Mouse (Mus musculus): Measurements from ENCODE around the gene Cacnb2. TPM values are rescaled to one million over a fixed set of nuclear protein-coding genes. Genes with fewer than 3 reads are reported as not detected.

Cacnb2 gene
- polyA plus RNA-seq, 1 experiment from 2014 or later = 0.38 TPM

DNA sequence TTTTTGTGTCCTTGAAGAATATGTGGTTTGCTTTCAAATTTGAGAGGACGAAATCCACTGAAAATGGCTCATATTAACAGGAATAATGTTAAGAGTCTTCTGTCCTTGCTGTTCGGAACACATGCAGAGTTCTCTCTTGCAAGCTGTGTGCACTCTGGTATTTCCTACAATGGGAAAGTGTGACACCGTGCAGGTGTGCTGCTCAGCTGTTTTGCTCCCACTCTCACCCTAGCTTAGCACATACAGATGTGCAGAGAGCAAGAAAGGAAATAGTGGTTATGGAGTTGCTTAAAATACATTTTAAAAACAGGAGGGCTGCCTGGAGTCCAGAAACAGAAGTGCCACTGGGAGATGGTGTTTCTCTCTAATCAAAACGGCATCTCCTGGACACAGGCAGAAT is 386.5 kb downstream of the Cacnb2 start:
- Histone ChIP-seq H3K4me3 (replicated peaks) (no peak overlapping the region), H3K4me1 (replicated peaks) (no peaks in the 10 kb centered on the region), H3K9me3 (replicated peaks) (no peaks in the 10 kb centered on the region), H3K36me3 (replicated peaks) (no peaks in the 10 kb centered on the region), H3K27me3 (no peaks in the 10 kb centered on the region), H3K9ac (no peak overlapping the region), H3K4me2 (no peak overlapping the region), H3K27ac (replicated peaks) (no peak overlapping the region)
- ATAC-seq (ENCODE audit: insufficient read depth) = no peak
- WGBS (ENCODE audit: insufficient replicate concordance) = 60% methylated on average over 4 of the region's 4 CpGs

DNA sequence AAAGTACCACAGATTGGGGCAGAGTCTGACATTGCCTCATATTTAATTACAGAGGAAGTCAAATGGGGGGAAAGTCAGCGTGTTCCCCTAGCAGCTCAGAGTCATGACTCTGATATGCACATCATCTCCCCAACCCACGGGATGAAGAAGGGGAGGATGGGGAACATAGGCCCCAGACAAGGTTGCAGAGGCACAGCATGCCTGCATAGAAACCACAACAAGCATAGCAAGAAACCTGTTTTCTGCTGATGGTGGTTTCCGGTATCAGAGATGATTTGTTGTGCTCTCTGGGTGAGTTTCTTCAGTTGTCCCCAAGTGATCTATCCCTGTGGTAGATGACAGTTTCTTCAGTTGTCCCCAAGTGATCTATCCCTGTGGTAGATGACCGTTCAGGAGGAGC is 389.6 kb downstream of the Cacnb2 start:
- H3K4me1 ChIP-seq (replicated peaks) = no peaks in the 10 kb centered on the region
- H3K36me3 ChIP-seq (replicated peaks) = no peaks in the 10 kb centered on the region
- H3K9ac ChIP-seq = no peak overlapping the region
- no peaks in the 10 kb centered on the region for H3K9me3 ChIP-seq (replicated peaks)
- no peak overlapping the region for H3K27ac ChIP-seq (replicated peaks)
- H3K4me2 ChIP-seq = no peak overlapping the region
- WGBS (ENCODE audit: insufficient replicate concordance) = 64% methylated on average over 4 of the region's 4 CpGs
- ATAC-seq (ENCODE audit: insufficient read depth) = no peak
- H3K27me3 ChIP-seq = no peaks in the 10 kb centered on the region
- H3K4me3 ChIP-seq (replicated peaks) = no peak overlapping the region

DNA sequence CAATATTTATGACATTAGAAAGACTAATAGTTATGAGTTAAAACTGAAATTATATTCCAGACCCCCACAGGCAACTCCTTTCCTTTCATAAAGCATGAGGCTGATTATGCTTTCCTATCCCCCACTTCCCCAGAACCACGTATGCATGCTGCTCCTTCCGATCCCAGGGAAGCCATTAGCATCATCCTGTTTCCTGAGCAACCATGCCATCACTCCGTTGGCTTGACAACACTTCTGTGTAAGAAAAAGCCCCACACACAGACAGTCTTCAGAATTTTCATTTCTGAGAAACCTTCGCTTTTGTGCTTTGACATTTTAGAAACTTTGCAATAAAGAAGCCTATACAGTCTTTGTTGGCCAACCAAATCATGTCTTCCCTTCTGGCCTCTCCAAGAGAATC is 393.1 kb downstream of the Cacnb2 start:
- Histone ChIP-seq H3K36me3 (replicated peaks) (no peaks in the 10 kb centered on the region), H3K4me2 (no peak overlapping the region), H3K4me3 (replicated peaks) (no peak overlapping the region), H3K9ac (no peak overlapping the region), H3K9me3 (replicated peaks) (no peaks in the 10 kb centered on the region), H3K27ac (replicated peaks) (no peak overlapping the region), H3K27me3 (no peaks in the 10 kb centered on the region), H3K4me1 (replicated peaks) (no peaks in the 10 kb centered on the region)
- 73% methylated on average over 4 of the region's 4 CpGs for WGBS (ENCODE audit: insufficient replicate concordance)
- ATAC-seq (ENCODE audit: insufficient read depth) = no peak

DNA sequence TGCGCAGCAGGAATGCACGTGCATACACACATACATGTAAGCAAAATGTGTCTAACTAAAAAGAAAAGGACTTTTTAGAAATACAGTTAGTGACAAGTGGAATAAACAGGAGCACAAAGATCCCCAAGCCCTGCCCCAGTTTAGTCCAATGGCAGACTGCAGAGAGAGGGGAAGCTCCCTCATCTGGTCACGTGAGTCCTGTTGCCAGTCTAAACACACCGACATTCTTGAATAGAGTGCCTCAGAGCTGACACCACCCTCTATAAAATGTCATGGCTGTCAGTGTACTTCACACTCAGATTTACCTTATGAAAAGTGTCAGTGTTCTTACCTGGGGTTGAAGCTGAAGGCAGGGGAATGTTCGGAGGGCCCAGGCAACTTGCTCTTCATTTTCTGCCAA is 394.9 kb downstream of the Cacnb2 start:
- Histone ChIP-seq H3K27ac (replicated peaks) (no peak overlapping the region), H3K4me3 (replicated peaks) (no peak overlapping the region), H3K27me3 (no peaks in the 10 kb centered on the region), H3K36me3 (replicated peaks) (no peaks in the 10 kb centered on the region), H3K4me2 (no peak overlapping the region), H3K9me3 (replicated peaks) (no peaks in the 10 kb centered on the region), H3K9ac (no peak overlapping the region), H3K4me1 (replicated peaks) (no peaks in the 10 kb centered on the region)
- WGBS (ENCODE audit: insufficient replicate concordance) = 73% methylated on average over 5 of the region's 5 CpGs
- no peak for ATAC-seq (ENCODE audit: insufficient read depth)

DNA sequence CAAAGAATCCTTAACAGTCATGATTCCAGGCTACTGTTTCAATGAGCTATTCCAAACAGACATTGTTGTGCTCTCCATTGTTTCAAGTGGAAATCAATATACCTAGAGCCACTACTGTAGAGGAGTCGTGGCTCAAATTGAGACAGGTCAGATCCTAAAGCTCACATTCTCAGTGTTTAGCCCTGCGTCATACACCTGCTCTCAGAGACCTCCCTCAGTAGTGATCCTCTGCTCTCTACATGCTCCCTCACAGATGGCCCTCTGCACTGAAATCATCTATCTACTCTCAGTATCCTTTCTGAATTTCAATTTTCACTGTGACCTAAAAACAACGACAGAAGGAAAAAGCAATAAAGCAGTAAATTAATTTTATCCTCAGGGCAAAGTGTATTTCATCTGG is 404.6 kb downstream of the Cacnb2 start:
- H3K4me2 ChIP-seq = no peak overlapping the region
- no peak overlapping the region for H3K27ac ChIP-seq (replicated peaks)
- H3K27me3 ChIP-seq = no peaks in the 10 kb centered on the region
- no peaks in the 10 kb centered on the region for H3K9me3 ChIP-seq (replicated peaks)
- H3K4me3 ChIP-seq (replicated peaks) = no peak overlapping the region
- no peaks in the 10 kb centered on the region for H3K4me1 ChIP-seq (replicated peaks)
- H3K9ac ChIP-seq = no peak overlapping the region
- no peaks in the 10 kb centered on the region for H3K36me3 ChIP-seq (replicated peaks)
- no peak for ATAC-seq (ENCODE audit: insufficient read depth)
- 80% methylated on average over 3 of the region's 3 CpGs for WGBS (ENCODE audit: insufficient replicate concordance)

DNA sequence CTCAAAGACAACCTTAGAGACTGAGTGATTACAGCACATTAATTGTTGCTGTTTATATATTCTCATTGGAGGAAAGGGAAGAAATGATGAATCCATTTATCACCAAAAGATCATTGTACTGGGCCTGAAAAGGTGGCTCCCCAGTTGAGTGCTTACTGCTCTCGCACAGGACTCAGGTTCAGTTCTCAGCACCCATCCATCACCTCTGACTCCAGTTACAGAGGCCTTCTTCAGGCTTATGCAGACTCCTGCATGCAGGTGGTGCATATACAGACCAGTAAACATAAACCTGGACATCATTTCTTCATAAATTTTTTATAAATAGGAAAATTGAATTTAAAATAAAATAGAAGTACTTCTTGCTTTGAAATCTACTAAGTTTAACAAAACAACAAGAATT is 405.2 kb downstream of the Cacnb2 start:
- 84% methylated on average over 1 of the region's 1 CpGs for WGBS (ENCODE audit: insufficient replicate concordance)
- H3K36me3 ChIP-seq (replicated peaks) = no peaks in the 10 kb centered on the region
- no peak overlapping the region for H3K9ac ChIP-seq
- H3K27me3 ChIP-seq = no peaks in the 10 kb centered on the region
- H3K27ac ChIP-seq (replicated peaks) = no peak overlapping the region
- H3K4me1 ChIP-seq (replicated peaks) = no peaks in the 10 kb centered on the region
- H3K4me2 ChIP-seq = no peak overlapping the region
- H3K9me3 ChIP-seq (replicated peaks) = no peaks in the 10 kb centered on the region
- H3K4me3 ChIP-seq (replicated peaks) = no peak overlapping the region
- ATAC-seq (ENCODE audit: insufficient read depth) = no peak

DNA sequence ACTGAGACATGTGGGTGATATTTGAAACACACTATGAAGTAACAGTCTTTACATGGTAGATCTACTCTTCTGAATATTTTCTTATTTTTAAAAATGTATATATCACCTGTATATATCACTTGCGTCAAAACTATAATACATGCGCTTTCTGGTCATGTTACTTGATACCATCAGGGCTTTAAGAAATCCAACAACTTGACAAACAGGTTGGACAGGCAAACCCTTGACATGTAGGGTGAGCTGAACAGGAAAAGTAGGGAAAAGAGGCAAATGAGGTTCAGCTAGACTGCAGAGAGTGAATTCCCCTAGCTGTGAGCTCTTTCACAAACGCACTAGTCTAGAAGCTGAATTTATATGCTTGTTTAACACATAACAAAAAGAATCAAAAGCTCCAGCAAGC is 423.9 kb downstream of the Cacnb2 start:
- H3K4me1 ChIP-seq (replicated peaks) = no peaks in the 10 kb centered on the region
- no peak for ATAC-seq (ENCODE audit: insufficient read depth)
- 81% methylated on average over 3 of the region's 3 CpGs for WGBS (ENCODE audit: insufficient replicate concordance)

DNA sequence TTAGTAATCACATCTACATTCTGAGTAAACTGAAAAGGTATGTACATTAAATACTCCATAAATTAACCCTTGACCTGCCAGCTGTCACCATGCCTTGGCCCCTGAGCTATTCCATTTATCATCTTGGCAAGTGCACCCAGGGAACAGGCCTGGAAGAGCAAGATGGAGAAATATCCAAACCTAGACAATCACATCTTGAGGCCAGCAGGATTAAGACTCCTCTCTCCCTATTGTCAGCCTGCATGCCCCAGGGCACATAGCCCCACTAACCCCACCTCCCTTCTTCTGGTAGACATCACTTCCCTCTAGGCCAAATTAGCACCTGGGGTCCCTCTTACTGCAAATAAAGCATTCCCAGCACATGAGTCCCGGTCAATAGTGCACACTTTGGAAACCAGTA is 424.9 kb downstream of the Cacnb2 start:
- ATAC-seq (ENCODE audit: insufficient read depth) = no peak
- Histone ChIP-seq H3K27ac (replicated peaks) (no peak overlapping the region), H3K4me2 (no peak overlapping the region), H3K9me3 (replicated peaks) (no peaks in the 10 kb centered on the region), H3K9ac (no peak overlapping the region), H3K4me3 (replicated peaks) (no peak overlapping the region), H3K27me3 (no peaks in the 10 kb centered on the region), H3K36me3 (replicated peaks) (peaks cover 4% of the 10 kb centered on the region; the same call in 1 of the 2 replicates), H3K4me1 (replicated peaks) (no peaks in the 10 kb centered on the region)
- 68% methylated on average over 1 of the region's 1 CpGs for WGBS (ENCODE audit: insufficient replicate concordance)

More for the DNA sequence above, 423.9 kb downstream of the Cacnb2 start:
- Histone ChIP-seq H3K36me3 (replicated peaks) (peaks cover 4% of the 10 kb centered on the region; the same call in 1 of the 2 replicates), H3K9me3 (replicated peaks) (no peaks in the 10 kb centered on the region), H3K27ac (replicated peaks) (no peak overlapping the region), H3K4me3 (replicated peaks) (no peak overlapping the region), H3K27me3 (no peaks in the 10 kb centered on the region), H3K9ac (no peak overlapping the region), H3K4me2 (no peak overlapping the region)

Other genes with a start within 250 kb of the Cacnb2 start
- 0.05 TPM in 1 of 2 replicates, not detected in the other for gene Slc39a12, start 214.8 kb upstream of the Cacnb2 start, polyA plus RNA-seq (2015; fragmentation: Nextera tagmentation; extraction: Ambion mirVana)